Mouse (Mus musculus) cortical plate, adult 2 months (tissue): ENCODE results near the gene C2cd2l.

Experiments used
- CTCF ChIP-seq: fragments of 200-500 bp; IDR thresholded peaks from 2 replicates; pipeline ENCODE4 v1.5.1; 2011; ENCODE audit warnings: mild to moderate bottlenecking, control low read depth, low read length; ENCODE audit not compliant: insufficient read depth; ENCODE audit errors: extremely low read depth
- POLR2A ChIP-seq: fragments of 200-500 bp; IDR thresholded peaks from 2 replicates; pipeline ENCODE4 v1.6.1; 2011; ENCODE audit warnings: mild to moderate bottlenecking, low read length, control low read depth; ENCODE audit not compliant: insufficient read depth; ENCODE audit errors: extremely low read depth

GRCm38 (mm10) chr9:44320799-44321133 lies 681 bp upstream of the C2cd2l start:
- TF ChIP-seq CTCF (no peak), POLR2A (no peak; the same call in 1 of the 2 replicates)
